Mouse (Mus musculus) ZHBTc4 (cell line): ENCODE results near the gene Tnfsf9.

Experiments
- DNase-seq: peaks from one replicate; pipeline ENCODE4 v3.0.0-alpha.2; 2011; ENCODE audit warnings: low read depth, low spot score

Gene Tnfsf9

GRCm38 (mm10) chr17:57105181-57106034 lies at the start of gene Tnfsf9:
TSS of gene Tnfsf9 (plus strand) at chr17:57105325.
- DNase-seq: peak; percentile 48

GRCm38 (mm10) chr17:57056246-57056645 lies 48.9 kb upstream of the Tnfsf9 start:
- no peak for DNase-seq

- no peak for DNase-seq
Observed at GRCm38 (mm10) chr17:57058891-57059485, 46.1 kb upstream of the Tnfsf9 start, which contains the start of gene Crb3. TSS of gene Crb3 (plus strand) at chr17:57059105.

- peak; percentile 87 for DNase-seq
Observed at GRCm38 (mm10) chr17:57059486-57059977, 45.6 kb upstream of the Tnfsf9 start, which contains the start of gene Slc25a23. TSS of gene Slc25a23 (minus strand) at chr17:57059863.

GRCm38 (mm10) chr17:57060231-57060801 lies 44.8 kb upstream of the Tnfsf9 start:
- DNase-seq: peak; percentile 98

- DNase-seq: no peak
Observed at GRCm38 (mm10) chr17:57061069-57061468, 44.1 kb upstream of the Tnfsf9 start.

GRCm38 (mm10) chr17:57062011-57062521 lies 43.1 kb upstream of the Tnfsf9 start:
- DNase-seq: peak; percentile 34

GRCm38 (mm10) chr17:57062548-57062947 lies 42.6 kb upstream of the Tnfsf9 start:
- no peak for DNase-seq

- no peak for DNase-seq
Observed at GRCm38 (mm10) chr17:57063031-57063430, 42.1 kb upstream of the Tnfsf9 start.

- DNase-seq: no peak
Observed at GRCm38 (mm10) chr17:57066908-57067307, 38.2 kb upstream of the Tnfsf9 start.

- no peak for DNase-seq
Observed at GRCm38 (mm10) chr17:57070272-57070671, 34.9 kb upstream of the Tnfsf9 start.

- DNase-seq: peak; percentile 98
Observed at GRCm38 (mm10) chr17:57070699-57071098, 34.4 kb upstream of the Tnfsf9 start.

GRCm38 (mm10) chr17:57076916-57077315 lies 28.2 kb upstream of the Tnfsf9 start:
- no peak for DNase-seq

- DNase-seq: no peak
Observed at GRCm38 (mm10) chr17:57078336-57078735, 26.8 kb upstream of the Tnfsf9 start, which contains the start of gene Dennd1c. TSS of gene Dennd1c (minus strand) at chr17:57078514.

- DNase-seq: no peak
Observed at GRCm38 (mm10) chr17:57079919-57080318, 25.2 kb upstream of the Tnfsf9 start.

- DNase-seq: no peak
Observed at GRCm38 (mm10) chr17:57081234-57081842, 23.8 kb upstream of the Tnfsf9 start.

GRCm38 (mm10) chr17:57082481-57082880 lies 22.6 kb upstream of the Tnfsf9 start:
- no peak for DNase-seq

- no peak for DNase-seq
Observed at GRCm38 (mm10) chr17:57085970-57086757, 19.0 kb upstream of the Tnfsf9 start.

- peak; percentile 42 for DNase-seq
Observed at GRCm38 (mm10) chr17:57087049-57087832, 17.9 kb upstream of the Tnfsf9 start, which contains the start of gene Tubb4a. TSS of gene Tubb4a (minus strand) at chr17:57087782.

- no peak for DNase-seq
Observed at GRCm38 (mm10) chr17:57094222-57094621, 10.9 kb upstream of the Tnfsf9 start.
